Mouse (Mus musculus): ENCODE results near the gene Ube2e2.

DNA sequence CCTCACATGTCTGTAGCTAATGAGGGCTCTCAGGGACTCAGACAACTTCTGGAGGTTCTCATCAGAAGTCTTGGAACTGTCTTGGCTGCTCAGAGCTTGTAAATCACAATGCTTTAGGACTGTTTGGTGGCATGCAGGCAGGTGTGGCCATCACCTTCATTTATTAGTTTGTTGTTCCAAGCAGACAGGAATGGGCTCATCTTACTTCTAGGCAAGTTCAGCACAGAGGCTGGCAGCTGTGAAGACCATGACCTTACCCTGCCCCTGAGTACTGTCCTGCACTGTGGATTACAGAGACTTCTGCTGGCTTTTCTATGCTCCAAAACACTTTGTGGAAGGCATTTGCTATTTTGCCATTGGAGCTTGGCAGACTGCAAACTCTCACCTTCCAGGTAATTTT lies 324.5 kb downstream of the Ube2e2 start:
- TF ChIP-seq CTCF (IDR thresholded peaks at IDR 0.05; ENCODE audit: low read depth) (no peak), EP300 (IDR thresholded peaks at IDR 0.05; ENCODE audit: low read depth) (no peak)
